In the genomic region with DNA sequence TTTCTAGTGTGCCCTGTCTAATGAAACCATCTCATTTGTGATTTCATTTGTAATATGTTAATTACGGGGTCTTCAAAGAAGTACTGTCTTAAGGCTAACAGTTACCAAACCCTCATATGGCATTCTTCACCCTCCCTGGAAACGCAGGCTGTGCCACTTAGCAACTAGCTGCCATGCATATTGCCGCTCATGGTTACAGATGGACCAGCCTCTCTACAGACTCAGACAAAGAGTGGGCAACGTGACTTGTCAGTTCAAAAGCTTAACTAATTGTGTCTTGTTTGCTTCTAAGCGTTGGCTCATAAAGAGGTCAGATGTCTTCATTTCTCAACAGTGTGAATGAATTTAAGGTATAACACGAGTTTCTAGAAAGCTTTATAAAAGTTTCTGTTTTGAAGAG, we compare ENCODE assay signal across 15 mouse cellular contexts.
DNase-seq lines count a peak whose midpoint lies in the region; ATAC-seq and TF ChIP-seq lines count a peak whose summit lies in the region.
"Had no signal": no experiment of that assay in that cellular context is flagged by ENCODE, and none has a peak within 500 bp of the region (broad histone marks: within the 10 kb centered on the region; RNA-seq: fewer than 3 reads in every experiment).

No protein-coding gene starts in this region.

- no peak overlapping the region for H3K4me3 ChIP-seq in layer of hippocampus, adult 2 months
- no peak overlapping the region for H3K4me3 ChIP-seq in forebrain, embryonic 14.5 days (ENCODE audit: low read depth, low read length)
- no peak overlapping the region for H3K4me3 ChIP-seq in hindbrain, embryonic 14.5 days (replicated peaks; ENCODE audit: low read length)
- H3K4me3 ChIP-seq in neural tube, embryonic 13.5 days: no peak overlapping the region
- H3K4me3 ChIP-seq: heart, adult 2 months; myocyte had no signal

- peaks cover 37% of the 10 kb centered on the region for H3K36me3 ChIP-seq in forebrain, embryonic 14.5 days (ENCODE audit: control insufficient read depth, insufficient read depth, low read length)
- H3K36me3 ChIP-seq in hindbrain, embryonic 14.5 days (replicated peaks; ENCODE audit: control insufficient read depth, insufficient read depth): peaks cover 65% of the 10 kb centered on the region
- peaks cover 60% of the 10 kb centered on the region for H3K36me3 ChIP-seq in neural tube, embryonic 13.5 days

- no peak overlapping the region for H3K4me2 ChIP-seq in forebrain, embryonic 14.5 days (ENCODE audit: low read length)
- 0 out of 2 replicates have a peak overlapping the region, but pooled peaks have one; percentile 9 for H3K4me2 ChIP-seq in hindbrain, embryonic 14.5 days (replicated peaks)
- no peak overlapping the region for H3K4me2 ChIP-seq in neural tube, embryonic 13.5 days

- H3K9ac ChIP-seq in forebrain, embryonic 14.5 days (ENCODE audit: low read length): no peak overlapping the region
- no peak overlapping the region for H3K9ac ChIP-seq in hindbrain, embryonic 14.5 days
- H3K9ac ChIP-seq in neural tube, embryonic 13.5 days: no peak overlapping the region
- H3K9ac ChIP-seq: liver, postnatal 0 days had no signal

- TF ChIP-seq CTCF in layer of hippocampus, adult 2 months (conservative IDR thresholded peaks at IDR 0.05): no peak

- 29% methylated on average over 6 of the region's 6 CpGs for WGBS in forebrain, embryonic 14.5 days
- 14% methylated on average over 6 of the region's 6 CpGs for WGBS in hindbrain, embryonic 14.5 days
- 23% methylated on average over 6 of the region's 6 CpGs for WGBS in neural tube, embryonic 13.5 days

- ATAC-seq in forebrain, embryonic 14.5 days: peak; percentile 81
- peak; percentile 74; the same call in 1 of the 2 replicates for ATAC-seq in hindbrain, embryonic 14.5 days (ENCODE audit: low FRiP score)
- peak; percentile 86 for ATAC-seq in neural tube, embryonic 13.5 days (ENCODE audit: low read depth)
- ATAC-seq: liver, postnatal 0 days had no signal

- no peaks in the 10 kb centered on the region for H3K27me3 ChIP-seq in forebrain, embryonic 14.5 days (replicated peaks; ENCODE audit: control insufficient read depth, insufficient read depth, low read length)
- no peaks in the 10 kb centered on the region for H3K27me3 ChIP-seq in hindbrain, embryonic 14.5 days (ENCODE audit: control insufficient read depth, insufficient read depth, low read length)
- no peaks in the 10 kb centered on the region for H3K27me3 ChIP-seq in neural tube, embryonic 13.5 days

- peak in 1 of 2 experiments; percentile 34 for DNase-seq in layer of hippocampus, adult 2 months (ENCODE audit: low spot score in 2 of 2)
- DNase-seq in layer of hippocampus, adult 8-10 months (ENCODE audit: low spot score in 2 of 2): no peak
- DNase-seq in forebrain, embryonic 14.5 days (ENCODE audit: low spot score): peak; percentile 71
- peak; percentile 60 for DNase-seq in hindbrain, embryonic 14.5 days (ENCODE audit: low spot score)
- no peak for DNase-seq in urinary bladder, adult 2 months (ENCODE audit: low spot score)
- DNase-seq in right cerebral cortex, postnatal 4 days: no peak
- DNase-seq: adrenal gland, postnatal 14 days; heart, adult 2 months; heart, postnatal 10 days; kidney, adult 11 months; kidney, postnatal 4 days; liver, postnatal 0 days; right cerebral cortex, adult 18-20 months had no signal

- H3K9me3 ChIP-seq in forebrain, embryonic 14.5 days (replicated peaks; ENCODE audit: control insufficient read depth, low read length): no peaks in the 10 kb centered on the region
- no peaks in the 10 kb centered on the region for H3K9me3 ChIP-seq in hindbrain, embryonic 14.5 days (ENCODE audit: control insufficient read depth, low read length)
- H3K9me3 ChIP-seq in neural tube, embryonic 13.5 days: no peaks in the 10 kb centered on the region

- peak overlapping the region; percentile 89 for H3K27ac ChIP-seq in layer of hippocampus, adult 2 months
- 0 out of 2 replicates have a peak overlapping the region, but pooled peaks have one; percentile 22 for H3K27ac ChIP-seq in forebrain, embryonic 14.5 days (ENCODE audit: low read depth, low read length)
- no peak overlapping the region for H3K27ac ChIP-seq in hindbrain, embryonic 14.5 days
- no peak overlapping the region for H3K27ac ChIP-seq in neural tube, embryonic 13.5 days (replicated peaks)
- H3K27ac ChIP-seq: heart, adult 2 months had no signal

- peaks cover 21% of the 10 kb centered on the region for H3K4me1 ChIP-seq in forebrain, embryonic 14.5 days (ENCODE audit: control insufficient read depth, insufficient read depth, low read length)
- H3K4me1 ChIP-seq in hindbrain, embryonic 14.5 days (replicated peaks; ENCODE audit: control insufficient read depth, insufficient read depth, low read length): peaks cover 12% of the 10 kb centered on the region
- peaks cover 43% of the 10 kb centered on the region for H3K4me1 ChIP-seq in neural tube, embryonic 13.5 days (replicated peaks)

Comparison
In these comparisons a context has a peak if more than half of its experiments do, and no peak if none do; other contexts are left out.
1. DNase-seq: peak in forebrain, embryonic 14.5 days (single experiment) and hindbrain, embryonic 14.5 days (single experiment); none in layer of hippocampus, adult 8-10 months (0 of 2), urinary bladder, adult 2 months (single experiment) and right cerebral cortex, postnatal 4 days (single experiment).
2. H3K27ac ChIP-seq: peak in layer of hippocampus, adult 2 months (single experiment) and forebrain, embryonic 14.5 days (single experiment); none in hindbrain, embryonic 14.5 days (single experiment) and neural tube, embryonic 13.5 days (single experiment).
3. Peak in every context shown above with its lines, with median percentiles within 50 percentile points of each other: ATAC-seq.